Mouse (Mus musculus): ENCODE measurements around the gene Samt3. TPM values are rescaled to one million over a fixed set of nuclear protein-coding genes. Genes with fewer than 3 reads are reported as not detected.

The Samt3 gene
- not detected in 2 replicates for polyA plus RNA-seq (2015; fragmentation: Nextera tagmentation; extraction: Ambion mirVana)

DNA sequence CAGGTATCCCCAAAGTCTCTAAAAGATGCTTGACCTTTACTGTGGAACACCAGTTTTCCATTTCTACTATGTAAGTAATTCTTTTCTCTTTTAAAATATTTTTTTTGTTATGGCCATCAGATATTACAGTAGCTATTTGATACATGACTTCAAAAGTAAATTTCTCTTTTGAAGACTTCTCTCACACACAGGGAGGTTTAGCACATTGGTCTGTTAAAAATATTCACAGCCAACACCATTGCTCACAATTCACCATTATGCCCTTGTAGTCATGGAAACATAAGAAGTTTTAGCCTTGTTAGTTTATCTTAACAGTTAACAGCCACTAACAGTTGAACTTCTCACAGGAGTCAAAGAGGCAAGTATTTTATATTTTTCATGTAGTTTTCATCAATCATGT, at the start of gene Samt3:
TSS of gene Samt3 (plus strand) at position 301 of the 400 bp plus-strand sequence.
- no peaks in the 10 kb centered on the region for H3K27me3 ChIP-seq (replicated peaks)
- no peak within 1 kb of the TSS for H3K4me2 ChIP-seq
- no peak within 1 kb of the TSS for H3K9ac ChIP-seq
- ATAC-seq (ENCODE audit: insufficient read depth, low FRiP score, low read depth), result no peak
- H3K36me3 ChIP-seq, result no peaks in the 10 kb centered on the region
- no peak within 1 kb of the TSS for H3K4me3 ChIP-seq (replicated peaks)
- H3K4me1 ChIP-seq, result no peaks in the 10 kb centered on the region
- no peaks in the 10 kb centered on the region for H3K9me3 ChIP-seq
- no peak within 1 kb of the TSS for H3K27ac ChIP-seq

DNA sequence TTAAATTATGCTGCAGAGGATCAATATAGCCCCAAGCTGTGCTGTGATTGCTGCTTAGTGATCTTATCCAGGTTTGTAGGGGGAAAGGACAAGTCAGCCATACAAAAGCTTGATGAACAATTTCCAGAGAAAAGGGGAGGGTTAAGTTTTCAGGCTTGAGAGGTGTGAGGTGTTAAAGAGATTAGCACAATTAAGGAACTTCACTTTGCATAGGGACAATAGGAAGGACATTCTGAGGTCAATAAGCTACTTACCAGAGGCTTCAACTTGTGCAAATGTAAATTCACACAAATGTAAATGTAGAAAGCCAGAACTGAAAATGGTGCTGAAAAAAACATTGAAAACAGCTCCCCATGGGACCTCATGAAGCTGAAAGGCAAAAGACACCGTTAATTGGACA, 27.4 kb upstream of the Samt3 start:
- ATAC-seq (ENCODE audit: insufficient read depth, low FRiP score, low read depth), result no peak
- H3K36me3 ChIP-seq, result no peaks in the 10 kb centered on the region

DNA sequence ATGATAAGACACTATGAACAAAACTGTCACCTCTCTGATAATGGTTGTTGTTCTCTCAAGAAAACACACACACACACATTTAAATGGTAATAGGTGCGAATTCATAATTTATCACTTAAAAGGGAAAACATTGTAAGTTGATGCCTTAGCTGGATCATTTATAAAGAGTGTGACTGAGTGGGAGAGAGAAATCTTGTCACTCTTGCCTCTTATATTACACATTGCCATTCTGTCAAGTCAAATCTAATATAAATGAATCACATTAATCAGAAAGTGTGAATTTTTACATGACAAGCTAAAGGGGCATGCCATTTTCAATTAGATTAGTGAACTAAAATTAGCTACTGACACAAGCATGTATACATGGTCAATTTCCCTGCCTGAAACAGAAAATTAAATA, 44.7 kb downstream of the Samt3 start:
- Histone ChIP-seq H3K27me3 (replicated peaks) (no peaks in the 10 kb centered on the region), H3K4me2 (no peak overlapping the region), H3K36me3 (no peaks in the 10 kb centered on the region), H3K9ac (no peak overlapping the region), H3K27ac (no peak overlapping the region), H3K4me1 (no peaks in the 10 kb centered on the region), H3K4me3 (replicated peaks) (no peak overlapping the region), H3K9me3 (no peaks in the 10 kb centered on the region)
- ATAC-seq (ENCODE audit: insufficient read depth, low FRiP score, low read depth), result no peak
- 88% methylated on average over 1 of the region's 1 CpGs for WGBS

More for the DNA sequence above, 27.4 kb upstream of the Samt3 start:
- H3K9me3 ChIP-seq, result no peaks in the 10 kb centered on the region
- no peak overlapping the region for H3K9ac ChIP-seq
- no peak overlapping the region for H3K4me3 ChIP-seq (replicated peaks)
- no peaks in the 10 kb centered on the region for H3K27me3 ChIP-seq (replicated peaks)
- H3K4me2 ChIP-seq, result no peak overlapping the region
- H3K4me1 ChIP-seq, result no peaks in the 10 kb centered on the region
- WGBS, result 30% methylated on average over 1 of the region's 1 CpGs
- H3K27ac ChIP-seq, result no peak overlapping the region

Other genes starting within 250 kb of the Samt3 start
- gene 5430427O19Rik, start 173.8 kb upstream of the Samt3 start, polyA plus RNA-seq (2015; fragmentation: Nextera tagmentation; extraction: Ambion mirVana), result 0.27 and 0.28 TPM in 2 replicates
- gene Nr0b1, start 147.6 kb downstream of the Samt3 start, polyA plus RNA-seq (2015; fragmentation: Nextera tagmentation; extraction: Ambion mirVana), result 0.28 and 0.53 TPM in 2 replicates

All from stomach, embryonic 15.5 days (tissue).